Mouse (Mus musculus) embryo, embryonic 11.5 days (tissue): ENCODE measurements at regions not wholly inside any gene's neighbourhood (a gene's known extent, or its start where the extent isn't known, plus 50 kb on each side); places are given as distances from the start of the nearest gene placed in this dataset.

ENCODE experiments used
- DNase-seq: peaks from one replicate; pipeline ENCODE4 v3.0.0-alpha.2; 2012; ENCODE audit warnings: low read depth, low spot score

GRCm38 (mm10) chr2:9435155-9435872 is 445.7 kb upstream of the 4930412O13Rik start:
- DNase-seq, result no peak

GRCm38 (mm10) chr2:9443103-9443502 is 437.9 kb upstream of the 4930412O13Rik start:
- DNase-seq, result no peak

GRCm38 (mm10) chr2:9445826-9446225 is 435.2 kb upstream of the 4930412O13Rik start:
- no peak for DNase-seq

- DNase-seq, result no peak
Measured at GRCm38 (mm10) chr2:9464413-9464812, 416.6 kb upstream of the 4930412O13Rik start.

- DNase-seq, result no peak
Measured at GRCm38 (mm10) chr2:9464818-9465217, 416.2 kb upstream of the 4930412O13Rik start.

GRCm38 (mm10) chr2:9467573-9467972 is 413.5 kb upstream of the 4930412O13Rik start:
- no peak for DNase-seq

GRCm38 (mm10) chr2:9468651-9469050 is 412.4 kb upstream of the 4930412O13Rik start:
- DNase-seq, result no peak

- no peak for DNase-seq
Measured at GRCm38 (mm10) chr2:9481678-9482345, 399.2 kb upstream of the 4930412O13Rik start.

GRCm38 (mm10) chr2:9487381-9487914 is 393.6 kb upstream of the 4930412O13Rik start:
- no peak for DNase-seq

GRCm38 (mm10) chr2:9493606-9494145 is 387.4 kb upstream of the 4930412O13Rik start:
- no peak for DNase-seq

- no peak for DNase-seq
Measured at GRCm38 (mm10) chr2:9520045-9520444, 361.0 kb upstream of the 4930412O13Rik start.

GRCm38 (mm10) chr2:9525910-9526309 is 355.1 kb upstream of the 4930412O13Rik start:
- no peak for DNase-seq

- DNase-seq, result no peak
Measured at GRCm38 (mm10) chr2:9535141-9535658, 345.9 kb upstream of the 4930412O13Rik start.

GRCm38 (mm10) chr2:9547771-9548590 is 333.1 kb upstream of the 4930412O13Rik start:
- DNase-seq, result no peak

- no peak for DNase-seq
Measured at GRCm38 (mm10) chr2:9553313-9553712, 327.7 kb upstream of the 4930412O13Rik start.

- DNase-seq, result no peak
Measured at GRCm38 (mm10) chr2:9564487-9565043, 316.5 kb upstream of the 4930412O13Rik start.

- no peak for DNase-seq
Measured at GRCm38 (mm10) chr2:9569220-9569619, 311.8 kb upstream of the 4930412O13Rik start.

GRCm38 (mm10) chr2:9574196-9574595 is 306.9 kb upstream of the 4930412O13Rik start:
- no peak for DNase-seq

- DNase-seq, result no peak
Measured at GRCm38 (mm10) chr2:9574651-9575050, 306.4 kb upstream of the 4930412O13Rik start.

- no peak for DNase-seq
Measured at GRCm38 (mm10) chr2:9577868-9578267, 303.2 kb upstream of the 4930412O13Rik start.

- no peak for DNase-seq
Measured at GRCm38 (mm10) chr2:9587389-9587788, 293.7 kb upstream of the 4930412O13Rik start.
